Mouse (Mus musculus) lung, adult 2 months (tissue): ENCODE data around the gene Suclg1.

Source experiments
- CTCF ChIP-seq: fragments of 200-500 bp; IDR thresholded peaks from 2 replicates; pipeline ENCODE4 v1.5.1; 2011; ENCODE audit warnings: mild to moderate bottlenecking, low read length, control low read depth; ENCODE audit not compliant: insufficient read depth
- POLR2A ChIP-seq: fragments of 200-500 bp; IDR thresholded peaks from 2 replicates; pipeline ENCODE4 v1.6.1; 2011; ENCODE audit warnings: low read depth, mild to moderate bottlenecking, control low read depth, low read length, borderline replicate concordance; ENCODE audit errors: extremely low read depth

GRCm38 (mm10) chr6:73247452-73247851 lies 730 bp upstream of the Suclg1 start:
- TF ChIP-seq CTCF = no peak
- no peak for TF ChIP-seq POLR2A
